Mouse (Mus musculus) layer of hippocampus, postnatal 14 days (tissue): ENCODE measurements at regions not wholly inside any gene's neighbourhood (a gene's known extent, or its start where the extent isn't known, plus 50 kb on each side); places are given as distances from the start of the nearest gene placed in this dataset.

Experiments
- DNase-seq, 2 experiments: peaks; one replicate each; pipeline ENCODE4 v3.0.0; 2021 to 2022; ENCODE audit warnings: low spot score in 2 of 2, mixed read lengths in 1 of 2

- DNase-seq = no peak
These were observed 2253.8 kb upstream of the Pcdh20 start for GRCm38 (mm10) chr14:90725026-90725425.

- DNase-seq = peak in 1 of 2 experiments; percentile 3
These were observed 2209.2 kb upstream of the Pcdh20 start for GRCm38 (mm10) chr14:90680377-90680776.

- no peak for DNase-seq
These were observed 2199.2 kb upstream of the Pcdh20 start for GRCm38 (mm10) chr14:90670359-90670758.
